Mouse (Mus musculus): ENCODE data around the gene Ica1. TPM values are rescaled to one million over a fixed set of nuclear protein-coding genes. Genes with fewer than 3 reads are reported as not detected.

The Ica1 gene
- polyA plus RNA-seq, 1 experiment = 10.3 TPM

DNA sequence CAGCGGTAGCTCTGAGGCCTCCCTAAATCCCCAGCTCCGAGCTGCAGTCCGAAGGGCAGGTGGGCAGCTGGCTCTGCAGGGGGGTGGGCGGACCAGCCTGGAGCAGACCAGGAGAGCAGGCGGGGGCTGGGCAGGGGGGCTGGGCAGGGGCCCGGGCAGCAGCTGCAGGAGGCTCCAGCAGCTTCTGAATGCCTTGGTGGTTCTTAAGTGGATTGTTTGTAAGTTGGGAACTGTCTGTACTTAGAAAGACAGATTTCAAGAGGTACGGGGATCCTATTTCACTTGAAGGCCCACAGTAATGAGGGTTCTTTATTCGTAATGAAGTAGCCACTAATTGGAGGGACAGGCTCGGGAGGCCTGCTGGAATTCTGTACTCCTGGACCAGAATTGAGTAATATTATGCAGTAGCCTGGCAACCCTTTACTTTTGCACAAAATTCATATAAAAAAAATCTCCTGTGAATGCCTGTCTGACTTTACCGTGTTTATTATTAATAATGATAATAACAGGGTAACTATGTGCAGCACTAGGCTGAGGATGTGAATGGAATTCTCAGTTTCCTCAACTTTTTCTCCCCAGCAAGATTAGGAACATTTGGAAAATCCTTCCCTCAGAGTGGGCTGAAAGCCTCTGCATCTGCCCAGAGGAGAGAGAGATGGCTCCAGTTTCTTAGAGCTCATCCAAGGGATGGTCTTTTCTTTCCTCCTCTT is 84.2 kb downstream of the Ica1 start:
- H3K4me1 ChIP-seq (ENCODE audit: control insufficient read depth, insufficient read depth, low read length) = no peaks in the 10 kb centered on the region
- no peak overlapping the region for H3K4me3 ChIP-seq (ENCODE audit: insufficient read depth, low read length)
- H3K27ac ChIP-seq (ENCODE audit: insufficient read depth, low read length) = no peak overlapping the region
- no peak for TF ChIP-seq CTCF (IDR thresholded peaks at IDR 0.05; ENCODE audit: borderline replicate concordance, insufficient read depth, low read length)
- TF ChIP-seq POLR2A (IDR thresholded peaks at IDR 0.05; ENCODE audit: low read depth, low read length) = no peak

DNA sequence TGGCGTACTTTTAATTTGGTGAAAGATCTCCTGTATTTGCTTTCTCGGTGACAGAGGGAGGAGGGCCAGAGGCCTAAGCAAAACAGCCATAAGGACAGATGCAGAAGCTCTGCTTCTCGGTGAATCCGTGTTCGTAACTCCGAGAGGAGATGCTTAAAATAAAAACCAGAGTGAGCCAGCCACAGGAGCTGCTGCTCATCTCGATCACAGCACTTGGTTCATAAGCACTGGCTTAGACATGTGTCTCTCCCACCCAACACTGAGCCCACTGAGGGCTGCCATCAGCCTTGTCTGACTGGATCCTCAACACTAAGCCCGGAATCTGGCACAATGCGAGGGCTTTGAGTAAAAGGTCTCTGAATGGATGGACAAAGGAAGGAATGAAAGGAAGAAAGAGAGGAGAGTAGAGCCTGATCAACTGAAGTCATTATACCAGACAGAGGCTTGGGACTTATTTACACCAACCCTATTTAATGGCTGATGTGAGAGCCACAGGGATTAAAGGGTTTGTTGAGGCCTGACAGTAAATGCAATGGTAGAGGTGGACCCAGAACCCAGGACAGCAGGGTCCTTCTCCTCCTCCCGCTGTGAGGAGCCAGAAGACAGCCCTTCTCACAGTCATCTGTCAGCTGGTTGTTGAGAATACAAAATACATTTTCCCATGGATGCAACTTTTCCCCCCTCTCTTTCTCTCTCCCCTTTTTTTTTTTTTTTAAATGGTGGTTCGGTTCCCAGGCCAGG is 85.0 kb downstream of the Ica1 start:
- Histone ChIP-seq H3K4me1 (ENCODE audit: control insufficient read depth, insufficient read depth, low read length) (no peaks in the 10 kb centered on the region), H3K27ac (ENCODE audit: insufficient read depth, low read length) (no peak overlapping the region), H3K4me3 (ENCODE audit: insufficient read depth, low read length) (no peak overlapping the region)
- TF ChIP-seq CTCF (IDR thresholded peaks at IDR 0.05; ENCODE audit: borderline replicate concordance, insufficient read depth, low read length) = no peak
- no peak for TF ChIP-seq POLR2A (IDR thresholded peaks at IDR 0.05; ENCODE audit: low read depth, low read length)

DNA sequence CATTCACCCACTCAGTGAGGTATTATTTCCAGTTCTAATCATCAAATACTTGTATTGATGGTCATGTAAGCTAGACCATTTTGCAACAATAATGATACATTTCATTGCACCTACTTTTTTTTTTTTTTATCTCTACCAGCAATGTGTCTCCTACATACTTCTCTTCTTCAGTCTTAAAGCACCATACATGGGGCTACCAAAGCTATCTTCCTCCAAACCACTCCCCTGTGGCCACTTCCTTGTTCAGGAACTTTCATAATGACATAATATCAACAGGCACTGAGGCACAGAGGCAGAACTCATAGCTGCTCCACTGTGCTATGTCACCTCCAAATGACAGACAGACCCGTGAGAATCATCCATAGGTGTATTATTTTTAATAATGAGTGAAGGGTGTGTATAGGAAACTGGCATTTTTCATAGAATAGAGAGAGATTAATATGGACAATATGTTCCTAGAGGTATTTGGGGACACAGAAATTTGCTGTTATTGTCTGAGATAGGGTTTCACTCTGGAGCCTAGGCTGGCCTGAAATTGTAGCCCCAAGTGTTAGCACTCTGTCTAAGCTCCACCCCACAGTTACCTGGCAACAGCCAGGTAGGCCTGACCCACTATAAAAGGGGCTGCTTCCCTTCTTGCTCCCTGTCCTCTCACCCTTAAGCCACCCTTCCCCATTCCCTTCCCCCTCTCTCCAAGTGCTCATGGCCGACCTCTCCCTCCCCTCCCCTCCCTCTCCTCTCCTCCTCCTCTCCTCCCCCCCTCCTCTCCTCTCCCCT is 86.9 kb downstream of the Ica1 start:
- H3K4me1 ChIP-seq (ENCODE audit: control insufficient read depth, insufficient read depth, low read length) = no peaks in the 10 kb centered on the region
- TF ChIP-seq CTCF (IDR thresholded peaks at IDR 0.05; ENCODE audit: borderline replicate concordance, insufficient read depth, low read length) (no peak), POLR2A (IDR thresholded peaks at IDR 0.05; ENCODE audit: low read depth, low read length) (no peak)
- H3K27ac ChIP-seq (ENCODE audit: insufficient read depth, low read length) = no peak overlapping the region
- H3K4me3 ChIP-seq (ENCODE audit: insufficient read depth, low read length) = no peak overlapping the region

DNA sequence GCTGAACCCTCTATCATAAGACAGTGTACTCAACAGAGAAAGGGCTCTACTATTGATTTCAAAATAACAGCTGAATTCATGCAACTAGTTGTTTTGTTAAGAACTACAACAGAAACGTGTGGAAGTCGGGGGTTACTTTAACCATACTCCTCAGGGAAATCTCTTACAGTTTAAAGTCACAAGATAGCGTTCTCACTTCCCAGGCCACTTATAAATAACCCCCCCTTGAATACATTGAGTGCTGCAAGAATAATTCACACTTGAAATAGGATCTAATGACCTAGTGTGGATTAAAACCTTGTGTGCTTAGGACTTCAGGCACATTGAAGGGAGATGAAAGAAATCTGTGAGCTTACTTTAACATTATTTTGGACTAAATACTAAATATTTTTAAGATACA is 87.8 kb downstream of the Ica1 start:
- H3K27ac ChIP-seq (ENCODE audit: insufficient read depth, low read length) = no peak overlapping the region
- H3K4me3 ChIP-seq (ENCODE audit: insufficient read depth, low read length) = no peak overlapping the region
- TF ChIP-seq POLR2A (IDR thresholded peaks at IDR 0.05; ENCODE audit: low read depth, low read length) (no peak), CTCF (IDR thresholded peaks at IDR 0.05; ENCODE audit: borderline replicate concordance, insufficient read depth, low read length) (no peak)
- H3K4me1 ChIP-seq (ENCODE audit: control insufficient read depth, insufficient read depth, low read length) = no peaks in the 10 kb centered on the region

DNA sequence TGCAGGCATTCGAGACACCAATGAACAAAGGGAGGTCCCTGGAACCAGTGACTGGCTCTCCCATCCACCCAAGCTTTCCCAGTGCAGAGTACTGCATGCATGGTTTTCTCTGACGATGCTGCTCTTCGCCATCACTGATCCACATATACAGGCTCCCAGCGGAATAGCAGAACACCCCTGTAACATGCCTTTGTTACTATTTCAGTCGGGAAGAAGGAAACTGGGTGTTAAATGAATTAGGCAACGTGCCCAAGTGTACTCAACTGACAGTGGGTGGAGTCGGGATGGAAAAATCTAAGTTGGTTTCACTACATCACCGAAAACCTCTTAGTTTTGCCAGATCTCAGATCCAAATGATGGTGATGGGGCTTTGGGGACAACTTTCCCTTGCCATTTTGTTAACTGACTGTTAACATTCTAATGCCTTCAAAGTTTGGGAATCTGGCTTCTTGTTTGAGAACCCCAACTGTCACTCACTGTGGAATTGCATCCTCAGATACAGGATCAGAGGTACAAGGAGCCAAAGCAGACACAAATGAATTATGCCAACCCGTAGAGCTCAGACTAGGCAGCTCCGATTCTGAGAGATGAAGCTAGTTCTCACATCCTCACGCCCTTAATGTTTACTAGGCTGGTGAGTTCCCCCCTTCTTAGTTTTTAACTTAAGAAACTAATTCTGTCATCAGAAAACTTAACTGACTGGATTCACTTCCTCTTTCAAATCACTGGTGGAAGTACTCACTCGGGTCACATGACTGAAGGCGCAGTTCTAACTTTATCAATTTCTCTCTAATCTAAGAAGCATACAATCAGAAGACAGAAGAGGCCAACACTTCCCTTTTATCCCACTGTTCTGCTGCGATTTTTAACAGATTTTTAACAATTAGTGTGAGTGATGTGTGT is 91.4 kb downstream of the Ica1 start:
- Histone ChIP-seq H3K4me3 (ENCODE audit: insufficient read depth, low read length) (no peak overlapping the region), H3K27ac (ENCODE audit: insufficient read depth, low read length) (no peak overlapping the region)
- TF ChIP-seq POLR2A (IDR thresholded peaks at IDR 0.05; ENCODE audit: low read depth, low read length) = no peak
- no peak for TF ChIP-seq CTCF (IDR thresholded peaks at IDR 0.05; ENCODE audit: borderline replicate concordance, insufficient read depth, low read length)

DNA sequence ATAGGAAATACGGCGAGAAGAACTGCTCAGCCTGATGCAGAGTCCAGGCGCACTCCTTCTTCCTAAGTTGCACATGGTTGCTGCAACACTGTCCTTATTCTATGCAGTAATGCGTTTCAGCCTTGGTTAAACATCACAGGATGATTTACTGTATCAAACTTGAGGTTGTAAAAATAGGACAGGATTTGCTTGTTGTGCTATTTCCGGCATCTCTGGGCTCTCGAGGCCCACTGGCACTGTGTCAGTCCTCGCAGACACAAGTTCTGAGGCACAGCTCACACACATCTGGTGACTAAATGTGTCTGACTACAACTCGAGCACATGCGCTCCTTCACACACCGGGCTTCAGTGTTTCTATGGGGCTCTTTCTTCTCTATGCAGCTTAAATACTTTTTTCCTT is 94.9 kb downstream of the Ica1 start:
- Histone ChIP-seq H3K4me1 (ENCODE audit: control insufficient read depth, insufficient read depth, low read length) (no peaks in the 10 kb centered on the region), H3K27ac (ENCODE audit: insufficient read depth, low read length) (no peak overlapping the region), H3K4me3 (ENCODE audit: insufficient read depth, low read length) (no peak overlapping the region)
- TF ChIP-seq POLR2A (IDR thresholded peaks at IDR 0.05; ENCODE audit: low read depth, low read length) (no peak), CTCF (IDR thresholded peaks at IDR 0.05; ENCODE audit: borderline replicate concordance, insufficient read depth, low read length) (no peak)

More for the DNA sequence above, 91.4 kb downstream of the Ica1 start:
- H3K4me1 ChIP-seq (ENCODE audit: control insufficient read depth, insufficient read depth, low read length) = no peaks in the 10 kb centered on the region

DNA sequence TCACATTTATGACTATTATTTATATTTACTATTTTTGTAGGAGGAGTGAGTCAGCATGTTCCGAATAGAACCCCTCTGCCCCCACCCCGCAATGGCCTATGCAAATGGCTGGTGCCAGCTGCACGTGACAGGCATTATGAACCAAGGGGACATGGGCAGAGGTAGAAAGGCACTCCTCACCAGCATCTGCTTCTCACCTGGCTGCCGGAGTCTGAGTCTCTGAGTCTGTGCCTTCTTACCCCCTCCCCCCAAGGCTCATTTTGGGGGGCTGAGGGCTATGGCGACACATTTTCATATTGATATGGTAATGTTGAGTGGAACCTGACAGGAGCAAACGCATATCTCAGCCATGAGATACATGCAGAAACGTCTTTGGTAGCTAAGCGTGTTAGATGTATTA is 97.4 kb downstream of the Ica1 start:
- TF ChIP-seq CTCF (IDR thresholded peaks at IDR 0.05; ENCODE audit: borderline replicate concordance, insufficient read depth, low read length) (no peak), POLR2A (IDR thresholded peaks at IDR 0.05; ENCODE audit: low read depth, low read length) (no peak)
- Histone ChIP-seq H3K4me3 (ENCODE audit: insufficient read depth, low read length) (no peak overlapping the region), H3K27ac (ENCODE audit: insufficient read depth, low read length) (no peak overlapping the region)

DNA sequence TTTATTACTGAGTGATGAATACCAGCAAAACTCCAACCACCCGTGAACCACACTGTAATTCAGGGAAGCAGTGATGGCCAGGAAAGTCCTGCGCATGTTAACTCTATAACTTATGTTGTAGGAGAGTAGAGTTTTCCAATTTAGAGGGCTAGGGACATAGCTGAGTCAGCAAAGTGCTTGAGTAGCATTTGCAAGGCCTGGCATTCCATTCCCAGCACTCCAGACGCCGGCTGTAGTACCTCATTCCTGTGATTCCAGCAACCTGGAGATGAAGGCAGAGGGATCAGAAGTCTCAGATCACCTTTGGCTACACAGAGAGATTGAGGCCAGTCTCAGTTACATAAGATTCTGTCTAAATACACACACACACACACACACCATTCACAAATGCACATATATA is 105.3 kb downstream of the Ica1 start:
- Histone ChIP-seq H3K4me1 (ENCODE audit: control insufficient read depth, insufficient read depth, low read length) (no peaks in the 10 kb centered on the region), H3K27ac (ENCODE audit: insufficient read depth, low read length) (no peak overlapping the region), H3K4me3 (ENCODE audit: insufficient read depth, low read length) (no peak overlapping the region)
- TF ChIP-seq POLR2A (IDR thresholded peaks at IDR 0.05; ENCODE audit: low read depth, low read length) (no peak), CTCF (IDR thresholded peaks at IDR 0.05; ENCODE audit: borderline replicate concordance, insufficient read depth, low read length) (no peak)

More for the DNA sequence above, 97.4 kb downstream of the Ica1 start:
- H3K4me1 ChIP-seq (ENCODE audit: control insufficient read depth, insufficient read depth, low read length) = no peaks in the 10 kb centered on the region

DNA sequence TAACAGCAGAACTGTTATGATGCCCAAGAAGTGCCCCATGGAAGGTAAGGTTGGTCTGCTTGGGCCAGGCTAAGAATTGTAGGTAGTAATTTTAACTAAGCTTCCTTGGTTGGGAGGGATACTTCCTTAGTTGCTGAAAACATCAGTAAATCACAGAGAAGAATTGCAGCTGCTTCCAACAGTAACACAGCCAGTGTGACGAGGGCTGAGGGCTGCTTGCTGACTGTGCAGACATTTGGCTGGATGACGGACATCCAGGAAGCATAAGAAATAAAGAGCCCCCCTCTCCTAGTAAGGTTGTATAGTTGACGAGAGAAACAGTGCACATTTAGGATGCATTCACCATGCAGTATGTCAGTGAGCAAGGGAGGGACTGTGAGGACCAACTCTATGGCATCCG is 108.9 kb downstream of the Ica1 start:
- TF ChIP-seq CTCF (IDR thresholded peaks at IDR 0.05; ENCODE audit: borderline replicate concordance, insufficient read depth, low read length) = no peak
- no peak for TF ChIP-seq POLR2A (IDR thresholded peaks at IDR 0.05; ENCODE audit: low read depth, low read length)
- Histone ChIP-seq H3K4me1 (ENCODE audit: control insufficient read depth, insufficient read depth, low read length) (no peaks in the 10 kb centered on the region), H3K4me3 (ENCODE audit: insufficient read depth, low read length) (no peak overlapping the region), H3K27ac (ENCODE audit: insufficient read depth, low read length) (no peak overlapping the region)
